Mouse (Mus musculus) myocyte (in vitro differentiated cells): ENCODE measurements at regions not wholly inside any gene's neighbourhood (a gene's known extent, or its start where the extent isn't known, plus 50 kb on each side); places are given as distances from the start of the nearest gene placed in this dataset.

Experiments used
- CEBPB ChIP-seq: IDR thresholded peaks from 2 replicates; pipeline ENCODE4 v1.6.1; 2011; ENCODE audit warnings: mild to moderate bottlenecking, moderate library complexity; ENCODE audit not compliant: poor library complexity, insufficient read depth, severe bottlenecking
- E2F4 ChIP-seq: IDR thresholded peaks from one replicate; pipeline ENCODE4 v1.6.1; 2011; ENCODE audit warnings: mild to moderate bottlenecking, control low read depth, moderate library complexity; ENCODE audit not compliant: insufficient read depth
- MAX ChIP-seq: IDR thresholded peaks from one replicate; pipeline ENCODE4 v1.6.1; 2011; ENCODE audit warnings: low read depth, mild to moderate bottlenecking, control low read depth
- MYOD1 ChIP-seq, 3 experiments: IDR thresholded peaks; one replicate each; pipeline ENCODE4 v1.6.1; 2011; ENCODE audit warnings: control low read depth in 2 of 3, low read depth in 2 of 3, mild to moderate bottlenecking in 2 of 3, moderate library complexity in 1 of 3; ENCODE audit not compliant: insufficient read length in 2 of 3, control insufficient read depth in 1 of 3
- MYOG ChIP-seq, 3 experiments: IDR thresholded peaks; one replicate each; pipeline ENCODE4 v1.6.1; 2011; ENCODE audit warnings: control low read depth in 2 of 3, low read depth in 2 of 3, mild to moderate bottlenecking in 2 of 3; ENCODE audit not compliant: insufficient read length in 2 of 3, control insufficient read depth in 1 of 3, insufficient read depth in 1 of 3
- POLR2A ChIP-seq: IDR thresholded peaks from one replicate; pipeline ENCODE4 v1.6.1; 2011; ENCODE audit warnings: low read depth, mild to moderate bottlenecking, control low read depth, moderate library complexity; ENCODE audit not compliant: insufficient read length
- POLR2AphosphoS2 ChIP-seq: IDR thresholded peaks from one replicate; pipeline ENCODE4 v1.6.1; 2011; ENCODE audit warnings: low read depth, control low read depth; ENCODE audit not compliant: insufficient read length
- REST ChIP-seq: IDR thresholded peaks from one replicate; pipeline ENCODE4 v1.6.1; 2011; ENCODE audit warnings: mild to moderate bottlenecking, control low read depth, moderate library complexity; ENCODE audit not compliant: insufficient read depth, insufficient read length
- SRF ChIP-seq: IDR thresholded peaks from one replicate; pipeline ENCODE4 v1.6.1; 2011; ENCODE audit warnings: low read depth; ENCODE audit not compliant: control insufficient read depth, insufficient read length
- TCF12 ChIP-seq: IDR thresholded peaks from one replicate; pipeline ENCODE4 v1.6.1; 2011; ENCODE audit warnings: mild to moderate bottlenecking, control low read depth; ENCODE audit not compliant: poor library complexity, insufficient read depth, severe bottlenecking
- TCF3 ChIP-seq: IDR thresholded peaks from one replicate; pipeline ENCODE4 v1.6.1; 2011; ENCODE audit warnings: low read depth, control low read depth; ENCODE audit not compliant: insufficient read length
- USF1 ChIP-seq: IDR thresholded peaks from one replicate; pipeline ENCODE4 v1.6.1; 2011; ENCODE audit warnings: low read depth, mild to moderate bottlenecking, control low read depth, moderate library complexity

GRCm38 (mm10) chr10:17261825-17262205, 461.2 kb upstream of the Cited2 start:
- TF ChIP-seq POLR2A (no peak), MYOG (IDR thresholded peaks at IDR 0.05; ENCODE audit: control insufficient read depth in 1 of 3, insufficient read depth in 1 of 3, insufficient read length in 2 of 3, low read depth in 2 of 3) (no peak), TCF3 (no peak), TCF12 (no peak), POLR2AphosphoS2 (no peak), MAX (no peak), E2F4 (no peak), MYOD1 (IDR thresholded peaks at IDR 0.05; ENCODE audit: control insufficient read depth in 1 of 3, insufficient read length in 2 of 3, low read depth in 2 of 3) (no peak), CEBPB (no peak), USF1 (no peak), REST (no peak), SRF (no peak)
